19 mouse cellular contexts compared by ENCODE assay signal in the genomic region with DNA sequence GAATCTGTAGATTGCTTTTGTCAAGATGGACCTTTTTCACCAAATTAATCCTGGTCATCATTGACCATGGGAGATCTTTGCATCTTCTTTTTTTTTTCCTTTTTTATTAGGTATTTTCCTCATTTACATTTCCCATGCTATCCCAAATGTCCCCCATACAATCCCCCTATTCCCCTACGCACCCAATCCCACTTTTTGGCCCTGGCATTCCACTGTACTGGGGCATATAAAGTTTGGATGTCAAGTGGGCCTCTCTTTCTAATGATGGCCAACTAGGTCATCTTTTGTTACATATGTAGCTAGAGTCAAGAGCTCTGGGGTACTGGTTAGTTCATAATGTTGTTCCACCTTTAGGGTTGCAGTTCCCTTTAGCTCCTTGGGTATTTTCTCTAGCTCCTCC. TPM values are rescaled to one million over a fixed set of nuclear protein-coding genes. Genes with fewer than 3 reads are reported as not detected.
"Had no signal": no experiment of that assay in that cellular context is flagged by ENCODE, and none has a peak within 500 bp of the region (broad histone marks: within the 10 kb centered on the region; RNA-seq: fewer than 3 reads in every experiment).

No protein-coding gene starts in this region.

RNA-seq across cellular contexts. Expression of a gene that starts 10.0 kb away (rescaled TPM):
- polyA plus RNA-seq: cortical plate, adult 2 months; embryonic facial prominence, embryonic 10.5 days; embryonic facial prominence, embryonic 11.5 days; embryonic facial prominence, embryonic 12.5 days; embryonic facial prominence, embryonic 13.5 days; embryonic facial prominence, embryonic 14.5 days; embryonic facial prominence, embryonic 15.5 days; erythroblast, embryonic 14.5 days; forebrain, embryonic 10.5 days; forebrain, embryonic 11.5 days; forebrain, embryonic 12.5 days; forebrain, embryonic 13.5 days; forebrain, embryonic 14.5 days; forebrain, embryonic 15.5 days; forebrain, embryonic 16.5 days; forebrain, postnatal 0 days; frontal cortex, adult 2 months; gonadal fat pad, adult 2 months; heart, adult 2 months had no signal

RNA-seq across cellular contexts. Expression of a gene that starts 44.0 kb away (rescaled TPM):
- polyA plus RNA-seq: cortical plate, adult 2 months; embryonic facial prominence, embryonic 10.5 days; embryonic facial prominence, embryonic 11.5 days; embryonic facial prominence, embryonic 12.5 days; embryonic facial prominence, embryonic 13.5 days; embryonic facial prominence, embryonic 14.5 days; embryonic facial prominence, embryonic 15.5 days; erythroblast, embryonic 14.5 days; forebrain, embryonic 10.5 days; forebrain, embryonic 11.5 days; forebrain, embryonic 12.5 days; forebrain, embryonic 13.5 days; forebrain, embryonic 14.5 days; forebrain, embryonic 15.5 days; forebrain, embryonic 16.5 days; forebrain, postnatal 0 days; frontal cortex, adult 2 months; gonadal fat pad, adult 2 months; heart, adult 2 months had no signal
